Mouse (Mus musculus) midbrain, postnatal 0 days (tissue): ENCODE data around the gene Gm48552. TPM values are rescaled to one million over a fixed set of nuclear protein-coding genes. Genes with fewer than 3 reads are reported as not detected.

Experiments
- ATAC-seq: fragments of 200-750 bp; cut with Nextera tagmentation; 2 replicates; pipeline ENCODE4 v1.8.0; 2017; ENCODE audit warnings: moderate number of reproducible peaks, mild to moderate bottlenecking, moderate TSS enrichment, moderate library complexity; ENCODE audit not compliant: low FRiP score
- DNase-seq: peaks from one replicate; pipeline ENCODE4 v3.0.0-alpha.2; 2015; ENCODE audit warnings: low spot score
- H3K27ac ChIP-seq: fragments of 300-500 bp; sonication (generic); 2 replicates; pipeline ENCODE4 v1.5.1; 2014; ENCODE audit warnings: low read depth, mild to moderate bottlenecking, low read length, mixed read lengths
- H3K27me3 ChIP-seq: fragments of 300-500 bp; sonication (generic); 2 replicates; pipeline ENCODE4 v1.6.1; 2014; ENCODE audit warnings: low read length, control low read depth, mixed read lengths; ENCODE audit not compliant: insufficient read depth
- H3K36me3 ChIP-seq: fragments of 300-500 bp; sonication (generic); 2 replicates; pipeline ENCODE4 v1.6.1; 2014; ENCODE audit warnings: low read length, control low read depth, mixed read lengths; ENCODE audit not compliant: insufficient read depth
- H3K4me1 ChIP-seq: fragments of 300-500 bp; sonication (generic); 2 replicates; pipeline ENCODE4 v1.6.1; 2014; ENCODE audit warnings: mild to moderate bottlenecking, control low read depth, antibody characterized with exemption, low read length, mixed read lengths; ENCODE audit not compliant: insufficient read depth
- H3K4me2 ChIP-seq: fragments of 300-500 bp; sonication (generic); 2 replicates; pipeline ENCODE4 v1.6.1; 2014; ENCODE audit warnings: low read depth, mild to moderate bottlenecking, low read length, mixed read lengths; ENCODE audit not compliant: poor library complexity, severe bottlenecking
- H3K4me3 ChIP-seq: fragments of 300-500 bp; sonication (generic); 2 replicates; pipeline ENCODE4 v1.5.1; 2014; ENCODE audit warnings: low read depth, mild to moderate bottlenecking, low read length, moderate library complexity
- H3K9ac ChIP-seq: fragments of 300-500 bp; sonication (generic); replicated peaks from 2 replicates; pipeline ENCODE4 v1.6.1; 2014; ENCODE audit warnings: mild to moderate bottlenecking, low read length, moderate library complexity, mixed read lengths; ENCODE audit not compliant: poor library complexity, severe bottlenecking
- H3K9me3 ChIP-seq: fragments of 300-500 bp; sonication (generic); 2 replicates; pipeline ENCODE4 v1.6.1; 2016; ENCODE audit warnings: low read length, control low read depth
- CTCF ChIP-seq: IDR thresholded peaks from 2 replicates; pipeline ENCODE4 v1.5.1; 2016; ENCODE audit warnings: antibody characterized with exemption, mild to moderate bottlenecking
- WGBS: fragments of 180-500 bp; shearing (Covaris S2); extraction: QIAGEN DNeasy Blood & Tissue Kit; methylation state at CpG from one replicate; pipeline ENCODE4 v1.1.7; 2014; 5-methylcytosine and 5-hydroxymethylcytosine counted together
- polyA plus RNA-seq: library from polyadenylated mRNA; unstranded; fragments of >200 nt; fragmentation: Nextera tagmentation; extraction: Ambion mirVana; gene quantifications from 2 replicates; pipeline ENCODE4 v1.2.1, GENCODE M21; 2015
- total RNA-seq: library from RNA; depleted of rRNA; stranded (reverse); fragments of >200 nt; gene quantifications from 2 replicates; pipeline ENCODE4 v1.2.3, GENCODE M21; 2014

The Gm48552 gene
- total and polyA plus RNA-seq, 2 experiments from 2014 or later = 1.6 to 6.6 TPM

- Histone ChIP-seq H3K27me3 (no peaks in the 10 kb centered on the region), H3K27ac (no peak overlapping the region), H3K36me3 (no peaks in the 10 kb centered on the region), H3K9ac (no peak overlapping the region), H3K9me3 (no peaks in the 10 kb centered on the region), H3K4me2 (no peak overlapping the region), H3K4me1 (peaks cover 4% of the 10 kb centered on the region; the same call in 1 of the 2 replicates), H3K4me3 (no peak overlapping the region)
- ATAC-seq = no peak
- no peak for DNase-seq
- WGBS = 32% methylated on average over 9 of the region's 9 CpGs
- TF ChIP-seq CTCF = no peak
These were observed 37.0 kb upstream of the Gm48552 start for GRCm38 (mm10) chr10:81351678-81352291.

GRCm38 (mm10) chr10:81354738-81355477 is 33.9 kb upstream of the Gm48552 start:
- Histone ChIP-seq H3K4me1 (peaks cover 5% of the 10 kb centered on the region), H3K4me3 (no peak overlapping the region), H3K27me3 (no peaks in the 10 kb centered on the region), H3K9ac (no peak overlapping the region), H3K36me3 (peaks cover 1% of the 10 kb centered on the region; the same call in 1 of the 2 replicates), H3K4me2 (no peak overlapping the region), H3K27ac (no peak overlapping the region), H3K9me3 (no peaks in the 10 kb centered on the region)
- DNase-seq (no peak), ATAC-seq (no peak)
- 62% methylated on average over 9 of the region's 9 CpGs for WGBS
- no peak for TF ChIP-seq CTCF

GRCm38 (mm10) chr10:81355533-81355932 is 33.3 kb upstream of the Gm48552 start:
- peaks cover 4% of the 10 kb centered on the region for H3K4me1 ChIP-seq
- WGBS = 69% methylated on average over 4 of the region's 4 CpGs
- H3K36me3 ChIP-seq = peaks cover 4% of the 10 kb centered on the region; the same call in 1 of the 2 replicates
- no peak for TF ChIP-seq CTCF
- H3K9ac ChIP-seq = no peak overlapping the region
- H3K9me3 ChIP-seq = no peaks in the 10 kb centered on the region
- H3K4me3 ChIP-seq = no peak overlapping the region
- no peaks in the 10 kb centered on the region for H3K27me3 ChIP-seq
- no peak overlapping the region for H3K4me2 ChIP-seq
- ATAC-seq (no peak), DNase-seq (no peak)
- no peak overlapping the region for H3K27ac ChIP-seq

GRCm38 (mm10) chr10:81356352-81356990 is 32.3 kb upstream of the Gm48552 start:
- 60% methylated on average over 12 of the region's 12 CpGs for WGBS
- H3K4me2 ChIP-seq = no peak overlapping the region; the same call in 1 of the 2 replicates
- ATAC-seq = no peak

GRCm38 (mm10) chr10:81356991-81357844 is 31.6 kb upstream of the Gm48552 start, which contains the start of gene Mfsd12:
Mfsd12 (plus strand) TSS chr10:81357491.
- peaks cover 4% of the 10 kb centered on the region for H3K4me1 ChIP-seq
- H3K27me3 ChIP-seq = no peaks in the 10 kb centered on the region
- ATAC-seq (peak; percentile 92), DNase-seq (peak; percentile 93)
- no peak for TF ChIP-seq CTCF
- peak within 1 kb of the TSS; percentile 91 for H3K4me2 ChIP-seq
- peak within 1 kb of the TSS; percentile 80 for H3K4me3 ChIP-seq
- H3K36me3 ChIP-seq = peaks cover 14% of the 10 kb centered on the region
- H3K9me3 ChIP-seq = no peaks in the 10 kb centered on the region
- WGBS = 2% methylated on average over 66 of the region's 79 CpGs
- no peak within 1 kb of the TSS for H3K27ac ChIP-seq
- peak within 1 kb of the TSS; percentile 87 for H3K9ac ChIP-seq

More at GRCm38 (mm10) chr10:81356352-81356990, 32.3 kb upstream of the Gm48552 start:
- no peak for DNase-seq
- no peaks in the 10 kb centered on the region for H3K9me3 ChIP-seq
- no peak for TF ChIP-seq CTCF
- no peaks in the 10 kb centered on the region for H3K27me3 ChIP-seq
- 0 out of 2 replicates have a peak overlapping the region, but pooled peaks have one; percentile 13 for H3K9ac ChIP-seq
- peaks cover 9% of the 10 kb centered on the region for H3K36me3 ChIP-seq
- peaks cover 4% of the 10 kb centered on the region for H3K4me1 ChIP-seq
- no peak overlapping the region for H3K4me3 ChIP-seq
- no peak overlapping the region for H3K27ac ChIP-seq
